Mouse (Mus musculus) retina, adult 2 months (tissue): Measurements from ENCODE around the gene Prpf39.

ENCODE experiments used
- DNase-seq: peaks from one replicate; pipeline ENCODE4 v3.0.0-alpha.2; 2012; ENCODE audit warnings: low read depth, low spot score

Prpf39 gene

GRCm38 (mm10) chr12:65036190-65036870 lies at the start of gene Prpf39:
Gene Prpf39, plus strand, starts transcription at chr12:65036333.
- DNase-seq = peak; percentile 74

DNA sequence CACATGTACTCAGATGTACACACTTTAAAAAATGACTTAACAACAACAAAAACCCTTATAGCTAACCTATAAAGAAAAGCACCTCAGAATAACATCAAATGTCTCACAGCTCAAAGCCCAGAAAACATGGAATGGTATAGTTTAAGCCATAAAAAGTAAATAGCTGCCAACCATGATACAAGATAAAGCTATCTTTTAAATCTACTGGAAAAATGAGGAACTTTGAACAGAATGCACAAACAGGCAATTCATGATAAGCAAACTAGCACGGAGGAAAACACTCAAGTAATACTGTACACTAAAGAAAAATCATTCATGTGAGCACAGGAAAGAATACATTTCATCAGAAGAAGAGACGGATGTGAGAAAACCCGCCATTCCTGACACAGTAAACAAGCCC lies 28.4 kb upstream of the Prpf39 start:
- DNase-seq = no peak

DNA sequence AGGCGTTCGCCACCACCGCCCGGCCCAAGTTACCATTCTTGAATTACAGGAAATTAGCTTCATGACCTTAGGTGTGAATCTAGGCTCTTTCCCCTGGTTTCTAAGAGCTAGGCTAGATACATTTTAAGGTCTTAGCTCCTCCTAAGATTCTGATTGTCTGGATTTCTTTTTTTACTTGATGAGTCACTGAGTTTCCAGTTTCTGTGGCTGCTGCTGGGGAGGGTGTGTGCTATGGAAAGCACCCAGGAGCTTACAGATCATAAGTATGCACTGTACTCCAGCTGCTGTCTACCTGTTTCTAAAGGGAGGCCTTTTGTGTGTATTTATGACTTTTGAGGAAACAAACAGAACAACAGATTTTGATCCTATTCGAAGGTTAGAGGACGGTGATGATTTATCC lies 13.3 kb upstream of the Prpf39 start:
- no peak for DNase-seq

DNA sequence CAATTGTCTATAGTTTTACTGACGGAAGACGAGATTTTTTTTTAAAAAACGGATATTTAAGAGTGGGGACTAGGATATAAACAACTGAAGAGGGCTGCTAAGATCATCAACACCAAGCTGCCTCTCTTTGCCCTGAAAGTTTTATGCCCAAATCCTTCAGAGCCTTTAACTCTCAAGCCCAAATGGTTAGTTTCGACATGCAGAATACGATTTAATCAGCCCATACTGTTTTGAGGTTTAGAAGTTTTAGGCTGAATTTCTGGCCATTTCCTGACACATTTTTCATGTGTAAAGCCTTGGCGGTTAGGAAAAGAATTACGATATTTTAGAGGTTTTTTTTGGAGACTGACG lies 319 bp upstream of the Prpf39 start:
- no peak for DNase-seq

- no peak for DNase-seq
Observed at GRCm38 (mm10) chr12:65036892-65037545, 886 bp downstream of the Prpf39 start.

DNA sequence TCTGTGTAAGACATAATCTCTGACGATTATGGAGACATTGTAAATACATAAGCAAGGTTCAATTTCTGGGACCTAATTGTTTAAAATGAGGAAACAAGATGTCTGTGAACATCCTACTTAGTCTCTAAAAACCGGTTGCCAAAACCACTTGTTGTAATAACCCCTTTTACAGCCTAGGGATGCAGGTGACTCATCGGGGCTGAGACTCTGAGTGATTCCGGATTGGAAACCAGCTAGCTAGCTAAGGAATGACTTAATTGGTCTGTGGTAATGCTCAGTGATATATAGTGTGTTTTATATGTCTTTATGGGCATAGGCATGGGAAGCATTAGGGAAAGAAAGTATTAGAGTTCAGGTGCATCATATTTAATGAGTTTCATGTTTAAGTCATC lies 1.4 kb downstream of the Prpf39 start:
- DNase-seq = no peak

GRCm38 (mm10) chr12:65048799-65049198 lies 12.7 kb downstream of the Prpf39 start:
- DNase-seq = no peak

DNA sequence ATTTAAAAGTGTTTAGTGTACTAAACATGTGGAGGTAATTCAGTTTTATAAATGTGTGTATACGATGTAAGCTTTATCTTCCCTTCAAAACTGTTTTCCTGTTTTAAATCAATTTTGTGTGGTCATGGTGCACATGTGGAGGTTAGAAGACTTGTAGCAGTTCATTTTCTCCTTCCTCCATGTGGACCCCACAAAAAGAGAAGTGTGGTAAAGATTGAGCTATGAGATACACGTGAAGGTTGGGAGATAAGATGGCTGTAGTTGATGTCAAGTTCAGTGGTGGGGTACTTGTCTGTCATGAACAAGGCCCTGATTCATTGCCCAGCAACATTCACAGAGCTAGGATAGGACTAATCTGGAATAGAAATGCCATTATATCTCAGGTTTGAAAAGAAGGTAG lies 22.1 kb downstream of the Prpf39 start:
- DNase-seq = no peak

DNA sequence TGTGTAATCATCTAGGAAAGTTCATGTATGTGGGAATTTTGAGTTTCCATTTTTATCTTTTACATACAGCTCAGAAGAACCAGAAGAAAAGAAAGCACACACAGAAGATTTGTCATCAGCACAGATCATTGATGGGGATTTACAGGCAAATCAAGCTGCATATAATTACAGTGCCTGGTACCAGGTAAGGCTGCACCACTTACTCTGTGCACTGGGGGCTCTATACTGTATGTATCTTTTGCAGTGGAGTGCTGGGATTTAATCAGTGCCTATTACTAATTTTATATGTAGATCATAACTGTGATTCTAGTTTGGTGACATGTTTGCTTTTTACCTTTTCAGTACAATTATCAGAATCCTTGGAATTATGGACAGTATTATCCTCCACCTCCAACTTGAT lies 24.9 kb downstream of the Prpf39 start:
- DNase-seq = no peak

GRCm38 (mm10) chr12:65065241-65065640 lies 29.1 kb downstream of the Prpf39 start:
- no peak for DNase-seq

- no peak for DNase-seq
Observed at GRCm38 (mm10) chr12:65066234-65066633, 30.1 kb downstream of the Prpf39 start.

- no peak for DNase-seq
Observed at GRCm38 (mm10) chr12:65068409-65068808, 32.3 kb downstream of the Prpf39 start.

GRCm38 (mm10) chr12:65072911-65073610 lies 36.9 kb downstream of the Prpf39 start:
- no peak for DNase-seq

GRCm38 (mm10) chr12:65073611-65074178 lies 37.6 kb downstream of the Prpf39 start, which contains the start of gene Fkbp3:
Gene Fkbp3, minus strand, starts transcription at chr12:65074007.
- peak; percentile 90 for DNase-seq

DNA sequence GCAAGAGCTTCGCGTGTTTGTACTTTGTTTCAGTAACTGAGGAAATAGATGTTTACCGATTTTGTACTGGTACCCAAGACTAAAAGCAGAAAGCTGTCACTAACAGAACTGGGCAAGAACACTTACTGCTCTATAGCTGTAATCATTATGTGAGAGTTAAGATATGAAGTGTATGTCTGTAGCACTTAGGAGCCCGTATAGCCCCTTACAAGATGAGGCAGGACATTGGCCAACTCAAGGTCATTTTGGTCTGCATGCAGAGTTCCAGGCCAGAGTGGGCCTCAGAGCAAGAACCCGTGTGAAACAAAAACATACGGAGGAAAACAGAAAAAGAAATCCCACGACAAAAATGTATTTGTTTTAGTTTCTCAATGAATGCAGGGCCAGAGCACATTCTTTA lies 38.5 kb downstream of the Prpf39 start:
- no peak for DNase-seq

DNA sequence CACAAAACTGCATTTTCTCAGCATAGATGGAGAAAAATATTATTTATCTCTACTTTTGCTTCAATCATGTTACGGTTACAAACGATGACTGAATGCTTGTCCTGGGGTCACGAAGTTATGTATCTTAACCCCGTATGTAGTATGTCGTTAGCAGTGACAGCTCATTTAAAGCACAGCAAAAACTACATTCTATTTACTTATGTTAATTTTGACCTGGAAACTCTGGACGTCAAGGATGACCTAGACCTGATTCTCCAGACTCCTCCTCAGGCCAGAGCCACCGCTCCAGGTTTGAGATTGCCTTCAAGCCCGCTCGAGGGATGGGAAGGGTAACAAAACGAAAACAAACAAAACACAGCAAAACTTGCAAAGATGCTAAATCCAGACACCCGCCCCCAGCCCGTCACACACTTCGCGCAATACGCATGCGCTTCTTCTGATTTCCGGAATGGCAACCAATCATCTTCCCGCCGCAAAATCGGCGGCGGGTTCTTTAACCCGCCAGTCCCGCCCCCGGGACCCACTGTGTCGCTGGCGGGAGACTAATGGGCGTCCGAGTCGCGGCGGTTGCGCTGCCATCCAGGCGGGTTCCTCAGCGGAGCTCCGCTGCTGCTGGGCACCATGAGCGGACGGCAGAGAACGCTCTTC lies 39.1 kb downstream of the Prpf39 start, which contains the start of gene Fancm:
Gene Fancm, plus strand, starts transcription at position 519 of the 648 bp plus-strand sequence.
- peak; percentile 81 for DNase-seq

DNA sequence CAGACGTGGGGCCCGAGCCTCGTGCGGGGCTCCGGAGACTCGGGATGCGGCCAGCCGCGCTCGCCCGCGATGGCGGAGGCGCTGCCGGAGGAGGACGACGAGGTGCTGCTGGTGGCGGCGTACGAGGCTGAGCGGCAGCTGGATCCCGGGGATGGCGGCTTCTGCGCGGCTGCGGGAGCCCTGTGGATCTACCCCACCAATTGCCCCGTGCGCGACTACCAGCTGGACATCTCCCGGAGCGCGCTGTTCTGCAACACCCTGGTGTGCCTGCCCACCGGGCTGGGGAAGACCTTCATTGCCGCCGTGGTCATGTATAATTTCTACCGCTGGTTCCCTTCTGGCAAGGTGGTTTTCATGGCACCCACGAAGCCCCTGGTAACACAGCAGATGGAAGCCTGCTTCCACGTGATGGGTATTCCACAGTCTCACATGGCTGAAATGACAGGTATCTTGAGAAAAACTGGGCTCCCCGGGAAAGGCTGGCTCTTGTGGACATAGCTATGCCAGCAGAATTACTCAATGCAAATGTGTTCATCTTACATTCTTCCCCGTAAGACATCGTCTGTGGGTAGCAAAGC lies 39.7 kb downstream of the Prpf39 start:
- no peak for DNase-seq

- no peak for DNase-seq
Observed at GRCm38 (mm10) chr12:65076906-65077305, 40.8 kb downstream of the Prpf39 start.

- no peak for DNase-seq
Observed at GRCm38 (mm10) chr12:65108746-65109145, 72.6 kb downstream of the Prpf39 start.

- no peak for DNase-seq
Observed at GRCm38 (mm10) chr12:65111503-65111902, 75.4 kb downstream of the Prpf39 start.

- DNase-seq = no peak
Observed at GRCm38 (mm10) chr12:65112811-65113210, 76.7 kb downstream of the Prpf39 start.
